Mouse (Mus musculus) inflammation-experienced regulatory T-cells, adult 6 months (primary cell): ENCODE data around the gene Bora. TPM values are rescaled to one million over a fixed set of nuclear protein-coding genes. Genes with fewer than 3 reads are reported as not detected.
"Not testable (repeated sequence)": the region's sequence is repeated elsewhere in the genome, so short reads cannot be mapped to it uniquely, and the experiment has no call there.

Experiments
- ATAC-seq: one replicate; pipeline ENCODE4 v1.8.0; 2017
- polyA plus RNA-seq, 3 experiments: library from polyadenylated mRNA; unstranded; fragments of 100-300 nt; shearing (Covaris generic); gene quantifications; one replicate each; pipeline ENCODE4 v1.2.1; 2017

Bora gene
- polyA plus RNA-seq = 10 to 100 TPM; 26.1 to 38.9 (median 33.8) TPM

GRCm38 (mm10) chr14:99046031-99046781 lies at the start of gene Bora, which contains the start of gene Mzt1:
TSS of gene Bora (plus strand) at chr14:99046222.
TSS of gene Mzt1 (minus strand) at chr14:99046134.
- peak; percentile 84 for ATAC-seq

GRCm38 (mm10) chr14:99010224-99010919 lies 35.6 kb upstream of the Bora start:
- no peak for ATAC-seq

- ATAC-seq = no peak
Measured at GRCm38 (mm10) chr14:99010920-99011313, 35.1 kb upstream of the Bora start.

- ATAC-seq = no peak
Measured at GRCm38 (mm10) chr14:99018691-99019090, 27.3 kb upstream of the Bora start.

- no peak for ATAC-seq
Measured at GRCm38 (mm10) chr14:99019136-99019808, 26.8 kb upstream of the Bora start.

GRCm38 (mm10) chr14:99022346-99023086 lies 23.5 kb upstream of the Bora start:
- ATAC-seq = no peak

- no peak for ATAC-seq
Measured at GRCm38 (mm10) chr14:99029987-99030386, 16.0 kb upstream of the Bora start.

- no peak for ATAC-seq
Measured at GRCm38 (mm10) chr14:99031337-99031873, 14.6 kb upstream of the Bora start.

GRCm38 (mm10) chr14:99032596-99032995 lies 13.4 kb upstream of the Bora start:
- ATAC-seq = peak; percentile 56

- ATAC-seq = not testable (repeated sequence)
Measured at GRCm38 (mm10) chr14:99034851-99035250, 11.2 kb upstream of the Bora start.

- ATAC-seq = no peak
Measured at GRCm38 (mm10) chr14:99036039-99036438, 10.0 kb upstream of the Bora start.

- no peak for ATAC-seq
Measured at GRCm38 (mm10) chr14:99037703-99038102, 8.3 kb upstream of the Bora start.

- ATAC-seq = not testable (repeated sequence)
Measured at GRCm38 (mm10) chr14:99039308-99039707, 6.7 kb upstream of the Bora start.

GRCm38 (mm10) chr14:99041416-99041815 lies 4.6 kb upstream of the Bora start:
- no peak for ATAC-seq

GRCm38 (mm10) chr14:99043499-99043898 lies 2.5 kb upstream of the Bora start:
- no peak for ATAC-seq

- ATAC-seq = no peak
Measured at GRCm38 (mm10) chr14:99044096-99044495, 1.9 kb upstream of the Bora start.

- no peak for ATAC-seq
Measured at GRCm38 (mm10) chr14:99044718-99045117, 1.3 kb upstream of the Bora start.

- ATAC-seq = peak; percentile 32
Measured at GRCm38 (mm10) chr14:99045378-99046030, 518 bp upstream of the Bora start.

GRCm38 (mm10) chr14:99046782-99047181 lies 760 bp downstream of the Bora start:
- ATAC-seq = peak; percentile 8

GRCm38 (mm10) chr14:99058959-99059586 lies 13.1 kb downstream of the Bora start:
- no peak for ATAC-seq

GRCm38 (mm10) chr14:99060616-99061015 lies 14.6 kb downstream of the Bora start:
- ATAC-seq = no peak
